Mouse (Mus musculus): ENCODE measurements around the gene Mthfd1.
A peak's percentile ranks its signal among the peaks of the same experiment; 100 is the strongest.

Mthfd1 gene

DNA sequence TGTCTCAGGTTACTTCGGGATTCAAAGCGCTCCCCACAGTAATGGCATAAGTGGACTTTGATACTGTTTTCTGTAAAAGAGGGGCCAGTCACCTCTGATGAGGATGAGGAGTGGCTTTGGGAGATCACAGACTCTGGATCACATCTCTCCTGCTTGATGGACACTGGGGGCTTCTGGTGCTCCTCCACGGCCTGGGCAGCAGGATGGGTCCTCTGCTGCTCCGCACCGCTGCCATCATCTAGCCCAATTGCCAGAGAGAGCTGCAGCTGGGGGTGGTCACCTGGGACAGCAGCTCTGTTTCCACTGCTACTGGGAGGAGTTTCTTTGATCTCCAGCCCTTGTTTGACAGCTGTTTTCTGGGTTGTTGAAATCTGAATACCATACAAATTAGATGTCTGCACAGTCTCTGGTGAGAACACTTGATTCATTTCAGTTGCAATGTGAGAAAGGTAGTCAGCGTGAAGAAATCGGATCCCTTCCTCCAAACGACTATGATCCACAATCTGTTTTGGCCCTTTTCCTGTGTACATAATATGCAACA, 94.7 kb downstream of the Mthfd1 start:
- no peak for DNase-seq (ENCODE audit: low spot score in 2 of 2)

DNA sequence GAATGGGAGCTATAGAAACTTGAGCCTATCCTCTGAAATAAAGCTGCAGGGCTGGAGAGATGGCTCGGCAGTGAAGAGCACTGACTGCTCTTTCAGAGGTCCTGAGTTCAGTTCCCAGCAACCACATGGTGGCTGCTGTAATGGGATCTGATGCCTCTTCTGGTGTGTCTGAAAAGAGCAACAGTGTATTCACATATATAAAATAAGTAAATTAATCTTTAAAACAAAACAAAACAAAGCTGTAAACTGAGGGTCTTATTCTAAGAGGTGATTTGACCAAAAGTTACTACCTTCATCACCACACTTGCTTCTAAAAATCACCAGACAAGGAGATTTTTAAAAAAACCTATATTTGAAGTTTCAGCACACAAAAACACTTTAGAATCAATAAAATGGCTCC, 105.8 kb downstream of the Mthfd1 start:
- no peak for DNase-seq (ENCODE audit: low spot score in 2 of 2)

DNA sequence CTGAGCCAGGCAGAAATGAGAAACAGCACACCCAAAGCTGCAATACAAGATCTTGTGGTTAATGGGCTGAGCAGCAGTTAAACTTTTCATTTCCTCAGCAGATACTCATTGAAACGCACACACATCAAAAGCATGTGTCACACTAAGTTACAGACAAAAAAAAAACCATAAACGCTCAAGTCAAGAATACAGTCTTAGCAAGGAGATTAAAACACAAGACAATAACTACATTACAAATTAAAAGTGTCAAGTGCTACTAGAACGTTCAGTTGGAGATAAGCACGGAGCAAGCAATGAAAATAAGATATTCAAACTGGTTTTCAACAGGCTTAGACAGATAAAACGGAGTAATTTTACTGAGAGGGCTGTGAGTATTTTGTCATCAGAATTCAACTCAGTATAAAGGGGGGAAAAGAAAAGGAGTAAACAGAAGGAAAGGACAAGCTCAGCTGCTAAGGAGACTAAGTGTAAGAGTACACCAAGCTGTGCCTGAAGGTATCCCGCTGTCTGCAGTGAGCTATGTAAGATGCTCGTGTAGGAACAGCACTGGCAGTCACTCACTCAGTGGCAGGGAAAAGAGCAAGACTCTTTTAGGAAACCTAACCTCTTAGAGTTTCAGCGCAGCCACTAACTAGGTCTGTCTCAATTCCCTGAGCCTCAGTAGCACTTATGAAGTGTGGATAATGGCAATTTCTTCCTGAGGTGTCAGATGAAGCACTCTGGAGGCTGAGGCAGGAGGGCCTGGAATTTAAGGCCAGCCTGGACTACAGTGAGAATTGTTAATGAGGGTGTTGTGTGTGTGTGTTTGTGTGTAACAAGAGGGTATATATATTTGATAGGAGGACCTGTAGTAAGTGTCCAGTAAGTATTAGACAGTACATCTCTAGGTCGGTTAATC, 106.6 kb downstream of the Mthfd1 start:
- no peak for DNase-seq (ENCODE audit: low spot score in 2 of 2)

DNA sequence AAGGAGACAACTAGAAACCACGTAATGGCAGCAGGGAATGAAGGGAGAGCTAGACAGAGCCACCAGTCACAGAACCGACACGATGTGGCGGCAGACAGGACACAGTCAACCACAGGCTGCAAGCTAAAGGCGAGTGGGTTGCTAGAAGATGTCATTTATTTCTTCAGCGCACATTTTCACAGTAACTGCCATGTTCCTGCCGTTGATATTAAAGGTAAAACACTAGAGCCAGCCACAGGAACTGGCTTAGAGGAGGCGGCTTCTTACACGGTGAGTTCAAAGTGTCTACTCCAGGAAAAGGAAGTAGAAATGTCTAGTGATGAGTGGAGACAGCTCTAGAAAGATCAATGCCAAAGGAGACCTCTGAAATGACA, 107.2 kb downstream of the Mthfd1 start:
- peak in 1 of 2 experiments; percentile 24 for DNase-seq (ENCODE audit: low spot score in 2 of 2)

DNA sequence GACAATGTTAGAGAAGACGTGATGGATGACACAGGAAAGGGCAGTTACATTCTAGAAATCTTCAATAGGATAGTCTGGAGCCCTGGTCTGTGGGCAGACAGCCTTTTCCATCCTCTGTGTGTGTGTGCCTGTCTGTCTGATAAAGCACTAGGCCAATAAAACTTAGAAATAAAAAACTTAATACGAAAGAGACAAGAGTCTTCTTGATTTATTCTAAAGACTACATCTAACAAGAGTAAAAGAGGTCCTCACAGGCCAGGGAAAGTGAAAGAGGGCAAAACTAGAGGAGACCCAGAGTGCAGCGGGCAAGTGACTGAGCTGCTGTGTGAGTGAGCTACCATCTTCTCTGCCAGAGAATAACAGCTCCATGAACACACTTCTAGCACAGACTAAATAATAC, 111.2 kb downstream of the Mthfd1 start:
- DNase-seq (ENCODE audit: low spot score in 2 of 2) = no peak

DNA sequence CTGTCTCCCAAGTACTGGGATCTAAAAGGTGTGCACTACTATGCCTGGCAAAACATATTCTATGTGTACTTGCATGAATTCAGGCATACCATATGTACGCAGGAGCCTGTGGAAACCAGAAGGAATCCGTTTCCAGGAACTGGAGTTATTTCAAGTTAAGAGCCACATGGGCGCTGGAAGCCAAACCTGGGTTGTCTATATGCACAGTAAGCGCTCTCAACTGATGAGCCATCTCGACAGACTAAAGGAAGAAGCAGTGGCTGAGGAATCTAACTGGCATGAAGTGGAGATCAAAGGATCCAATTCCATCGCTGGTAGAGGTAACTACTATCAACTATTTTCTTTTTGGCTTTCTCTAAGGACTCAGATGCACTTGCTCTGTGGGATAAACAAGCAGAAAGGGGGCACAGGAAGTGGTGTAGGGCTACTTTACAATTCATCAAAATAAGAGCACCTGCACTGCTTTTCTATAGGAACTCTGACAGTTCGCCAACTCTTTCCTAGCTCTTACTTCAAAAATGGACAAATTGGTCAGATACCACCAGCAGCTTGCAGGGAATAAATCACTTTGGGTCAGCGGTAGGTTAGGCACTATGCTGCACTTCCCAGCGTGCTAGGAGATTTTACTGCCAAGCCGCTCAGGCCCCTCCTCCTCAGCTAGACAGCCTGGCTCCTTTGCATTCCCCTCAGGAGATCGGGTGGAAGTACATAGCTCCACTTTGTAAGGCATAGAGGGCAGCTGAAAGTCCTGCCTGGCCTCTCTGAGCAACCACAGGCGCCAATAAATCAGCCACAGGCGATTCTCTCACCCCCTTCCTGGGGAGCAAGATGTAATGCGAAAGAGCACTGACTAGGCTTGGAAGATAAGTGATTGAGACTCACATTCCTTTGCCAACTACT, 112.2 kb downstream of the Mthfd1 start:
- peak; percentile 40 to 50 for DNase-seq (ENCODE audit: low spot score in 2 of 2)

DNA sequence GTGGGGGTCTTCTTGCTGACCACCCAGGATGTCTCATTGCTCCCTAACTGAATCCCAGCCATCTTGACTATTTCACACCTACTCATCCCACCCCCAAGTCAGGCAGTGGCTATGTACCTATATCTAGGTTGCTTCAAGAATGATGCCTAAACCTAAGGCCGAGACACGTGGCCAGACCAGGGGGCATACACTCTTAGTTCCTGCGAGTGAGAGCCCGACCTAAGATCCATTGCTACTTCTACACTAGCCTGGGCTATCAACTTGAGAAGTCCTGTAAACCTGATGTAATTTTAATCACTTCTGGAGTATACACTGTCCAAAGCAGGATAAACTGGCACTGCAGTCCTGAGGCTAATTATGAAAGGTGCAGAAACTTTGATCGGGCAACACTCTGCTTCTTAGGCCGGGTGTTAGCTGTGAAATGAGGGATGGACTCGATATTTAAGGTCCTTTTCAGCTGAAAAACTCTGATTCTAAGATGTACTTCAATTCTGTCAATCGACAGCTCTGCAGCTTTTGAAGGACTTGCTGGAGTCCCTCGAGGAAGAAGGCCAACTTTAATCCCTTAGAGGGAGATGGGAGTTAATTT, 113.2 kb downstream of the Mthfd1 start:
- DNase-seq (ENCODE audit: low spot score in 2 of 2) = peak; percentile 35 to 41

DNA sequence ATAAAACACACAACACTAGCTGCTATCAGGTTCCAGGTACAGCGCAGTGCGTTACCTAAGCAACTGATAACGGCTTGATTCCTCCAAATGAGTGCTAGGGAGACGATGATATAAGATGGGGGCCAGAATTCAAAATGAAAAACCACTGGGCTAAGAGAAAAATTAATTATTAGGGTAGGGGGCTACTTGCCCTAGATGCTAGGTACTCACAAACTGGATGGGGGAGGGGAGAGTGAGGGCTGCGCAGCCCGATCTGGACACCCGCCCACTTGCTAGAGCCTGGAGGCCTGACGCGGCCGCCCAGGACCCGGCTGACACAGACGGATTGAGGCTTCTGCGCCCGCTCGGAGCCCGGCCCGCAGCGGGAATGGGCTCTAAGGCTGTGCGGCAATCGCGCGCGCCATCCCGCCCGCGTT, 113.7 kb downstream of the Mthfd1 start:
- no peak for DNase-seq (ENCODE audit: low spot score in 2 of 2)
